Comparison of ENCODE assay signal across 10 mouse cellular contexts in genomic region chr17:29188989-29189388, GRCm38 (mm10). TPM values are rescaled to one million over a fixed set of nuclear protein-coding genes. Genes with fewer than 3 reads are reported as not detected.
DNase-seq lines count a peak whose midpoint lies in the region; ATAC-seq lines count a peak whose summit lies in the region.
"Had no signal": no experiment of that assay in that cellular context is flagged by ENCODE, and none has a peak within 500 bp of the region (broad histone marks: within the 10 kb centered on the region; RNA-seq: fewer than 3 reads in every experiment).

No protein-coding gene starts in this region.

- H3K36me3 ChIP-seq in heart, embryonic 15.5 days: no peaks in the 10 kb centered on the region
- no peaks in the 10 kb centered on the region for H3K36me3 ChIP-seq in hindbrain, embryonic 12.5 days
- no peaks in the 10 kb centered on the region for H3K36me3 ChIP-seq in midbrain, embryonic 15.5 days (replicated peaks)

- WGBS in heart, embryonic 15.5 days: 8% methylated on average over 12 of the region's 12 CpGs
- WGBS in hindbrain, embryonic 12.5 days: 2% methylated on average over 11 of the region's 12 CpGs
- WGBS in midbrain, embryonic 15.5 days: 4% methylated on average over 12 of the region's 12 CpGs

- H3K4me2 ChIP-seq in heart, embryonic 15.5 days: peak overlapping the region; percentile 47
- peak overlapping the region; percentile 27; the same call in 1 of the 2 replicates for H3K4me2 ChIP-seq in hindbrain, embryonic 12.5 days (replicated peaks)
- 0 out of 2 replicates have a peak overlapping the region, but pooled peaks have one; percentile 4 for H3K4me2 ChIP-seq in midbrain, embryonic 15.5 days

- no peaks in the 10 kb centered on the region for H3K9me3 ChIP-seq in heart, embryonic 15.5 days (replicated peaks)
- H3K9me3 ChIP-seq in hindbrain, embryonic 12.5 days (replicated peaks): no peaks in the 10 kb centered on the region
- no peaks in the 10 kb centered on the region for H3K9me3 ChIP-seq in midbrain, embryonic 15.5 days

- H3K27me3 ChIP-seq in heart, embryonic 15.5 days: peaks cover 13% of the 10 kb centered on the region; the same call in 1 of the 2 replicates
- H3K27me3 ChIP-seq in hindbrain, embryonic 12.5 days: 0 out of 2 replicates have a peak, but pooled peaks cover 8% of the 10 kb centered on the region
- 0 out of 2 replicates have a peak, but pooled peaks cover 4% of the 10 kb centered on the region for H3K27me3 ChIP-seq in midbrain, embryonic 15.5 days (replicated peaks)

- H3K9ac ChIP-seq in heart, embryonic 15.5 days: no peak overlapping the region
- 0 out of 2 replicates have a peak overlapping the region, but pooled peaks have one; percentile 18 for H3K9ac ChIP-seq in hindbrain, embryonic 12.5 days
- no peak overlapping the region for H3K9ac ChIP-seq in midbrain, embryonic 15.5 days

- peak; percentile 36; the same call in 1 of the 2 replicates for ATAC-seq in heart, embryonic 15.5 days (replicated peaks; ENCODE audit: insufficient number of reproducible peaks, insufficient read depth, low FRiP score, low read depth)
- ATAC-seq in hindbrain, embryonic 12.5 days (ENCODE audit: low FRiP score): 0 out of 2 replicates have a peak, but pooled peaks have one; percentile 21
- 0 out of 2 replicates have a peak, but pooled peaks have one; percentile 38 for ATAC-seq in midbrain, embryonic 15.5 days (replicated peaks)

- DNase-seq in heart, adult 11 months: no peak
- DNase-seq in WW6 (ENCODE audit: low read depth, low spot score): peak; percentile 75
- DNase-seq in layer of hippocampus, adult 9-10 months (ENCODE audit: low spot score): no peak
- DNase-seq in layer of hippocampus, postnatal 25 days (ENCODE audit: extremely low spot score in 1 of 2, low spot score in 1 of 2): no peak
- DNase-seq in right cerebral cortex, postnatal 25 days: no peak
- DNase-seq: heart, postnatal 36 days; lung, postnatal 36 days had no signal

- no peak overlapping the region for H3K27ac ChIP-seq in heart, embryonic 15.5 days
- H3K27ac ChIP-seq in hindbrain, embryonic 12.5 days: no peak overlapping the region
- H3K27ac ChIP-seq in midbrain, embryonic 15.5 days: no peak overlapping the region

- H3K4me1 ChIP-seq in heart, embryonic 15.5 days (replicated peaks): peaks cover 12% of the 10 kb centered on the region
- H3K4me1 ChIP-seq in hindbrain, embryonic 12.5 days: peaks cover 41% of the 10 kb centered on the region
- H3K4me1 ChIP-seq in midbrain, embryonic 15.5 days: peaks cover 23% of the 10 kb centered on the region

- H3K4me3 ChIP-seq in heart, embryonic 15.5 days: peak overlapping the region; percentile 22
- H3K4me3 ChIP-seq in hindbrain, embryonic 12.5 days: no peak overlapping the region
- H3K4me3 ChIP-seq in midbrain, embryonic 15.5 days: no peak overlapping the region

RNA-seq across cellular contexts. Expression of gene Cpne5, which starts 49.0 kb away (rescaled TPM):
- 14.9 and 17.9 TPM in 2 replicates for polyA plus RNA-seq in heart, embryonic 15.5 days (2015; fragmentation: Nextera tagmentation; extraction: Ambion mirVana)
- 6.0 and 6.1 TPM in 2 replicates for polyA plus RNA-seq in hindbrain, embryonic 12.5 days (2016; fragmentation: Nextera tagmentation; extraction: Ambion mirVana)
- 38.3 and 41.3 TPM in 2 replicates for polyA plus RNA-seq in midbrain, embryonic 15.5 days (2015; fragmentation: Nextera tagmentation; extraction: Ambion mirVana)
- 10 to 100 TPM; 37.7 to 41.8 TPM for total RNA-seq in layer of hippocampus, postnatal 25 days (2021)
